Comparison of ENCODE assay signal across 19 mouse cellular contexts in genomic region chr15:85771306-85772121, GRCm38 (mm10). TPM values are rescaled to one million over a fixed set of nuclear protein-coding genes. Genes with fewer than 3 reads are reported as not detected.
DNase-seq lines count a peak whose midpoint lies in the region; ATAC-seq and TF ChIP-seq lines count a peak whose summit lies in the region.
"Had no signal": no experiment of that assay in that cellular context is flagged by ENCODE, and none has a peak within 500 bp of the region (broad histone marks: within the 10 kb centered on the region; RNA-seq: fewer than 3 reads in every experiment).

No protein-coding gene starts in this region.

- no peak overlapping the region for H3K9ac ChIP-seq in intestine, embryonic 15.5 days
- H3K9ac ChIP-seq: lung, embryonic 14.5 days; neural tube, embryonic 13.5 days had no signal

- no peaks in the 10 kb centered on the region for H3K4me1 ChIP-seq in intestine, embryonic 15.5 days (replicated peaks)
- peaks cover 61% of the 10 kb centered on the region for H3K4me1 ChIP-seq in small intestine, adult 2 months (ENCODE audit: control insufficient read depth, insufficient read depth, insufficient read length, low read length)
- H3K4me1 ChIP-seq: neural tube, embryonic 13.5 days had no signal

- no peak overlapping the region for H3K4me3 ChIP-seq in intestine, embryonic 15.5 days (replicated peaks)
- H3K4me3 ChIP-seq in small intestine, adult 2 months (ENCODE audit: low read depth, low read length): no peak overlapping the region
- H3K4me3 ChIP-seq: gastrocnemius, adult 2 months; neural tube, embryonic 13.5 days had no signal

- H3K36me3 ChIP-seq in intestine, embryonic 15.5 days: no peaks in the 10 kb centered on the region
- H3K36me3 ChIP-seq in small intestine, adult 2 months (ENCODE audit: control insufficient read depth, insufficient read depth, low read length): no peaks in the 10 kb centered on the region
- H3K36me3 ChIP-seq: neural tube, embryonic 13.5 days had no signal

- DNase-seq in adrenal gland, postnatal 10 days: peak; percentile 53
- DNase-seq in adrenal gland, adult 18-20 months (ENCODE audit: low spot score in 2 of 2): no peak
- DNase-seq in kidney, postnatal 10 days: peak; percentile 36
- no peak for DNase-seq in embryo, embryonic 9.5 days (ENCODE audit: extremely low spot score)
- no peak for DNase-seq in left cerebral cortex, adult 9 months (ENCODE audit: low spot score in 2 of 2)
- DNase-seq in cerebellum, postnatal 36 days: no peak
- DNase-seq: adrenal gland, adult 8-10 months; gastrocnemius, adult 2 months; heart, postnatal 10 days; lung, embryonic 14.5 days; retina, postnatal 1 day; spleen, adult 18-20 months had no signal

- ATAC-seq in intestine, embryonic 15.5 days: peak; percentile 66
- ATAC-seq: forebrain, embryonic 14.5 days; hindbrain, embryonic 16.5 days; Patski had no signal

- WGBS in intestine, embryonic 15.5 days: 72% methylated on average over 17 of the region's 17 CpGs
- WGBS in small intestine, adult 2 months: 32% methylated on average over 17 of the region's 17 CpGs

- TF ChIP-seq POLR2A in small intestine, adult 2 months (IDR thresholded peaks at IDR 0.05; ENCODE audit: low read depth, low read length): no peak

- H3K27ac ChIP-seq in intestine, embryonic 15.5 days: peak overlapping the region; percentile 67
- H3K27ac ChIP-seq in small intestine, adult 2 months (ENCODE audit: insufficient read depth, low read depth, low read length): peak overlapping the region; percentile 84
- H3K27ac ChIP-seq: gastrocnemius, adult 2 months; neural tube, embryonic 13.5 days had no signal

- no peaks in the 10 kb centered on the region for H3K9me3 ChIP-seq in intestine, embryonic 15.5 days
- H3K9me3 ChIP-seq: neural tube, embryonic 13.5 days had no signal

- no peak for TF ChIP-seq CTCF in small intestine, adult 2 months (IDR thresholded peaks at IDR 0.05; ENCODE audit: extremely low read depth, insufficient read length, insufficient replicate concordance, low read depth, low read length)

- H3K4me2 ChIP-seq in intestine, embryonic 15.5 days (replicated peaks): peak overlapping the region; percentile 36; the same call in 1 of the 2 replicates
- H3K4me2 ChIP-seq: lung, embryonic 14.5 days; neural tube, embryonic 13.5 days had no signal

- H3K27me3 ChIP-seq in intestine, embryonic 15.5 days (replicated peaks): no peaks in the 10 kb centered on the region
- no peaks in the 10 kb centered on the region for H3K27me3 ChIP-seq in small intestine, adult 2 months (ENCODE audit: control insufficient read depth, insufficient read depth, low read length)
- H3K27me3 ChIP-seq: neural tube, embryonic 13.5 days; Patski had no signal

RNA-seq across cellular contexts. Expression of gene Ppara, which starts 36.7 kb away (rescaled TPM):
- 100 to 1,000 TPM in 1 of 2 experiments, 10 to 100 TPM in 1; 95.3 to 120 TPM for total RNA-seq in adrenal gland, postnatal 10 days (2021)
- total RNA-seq in adrenal gland, adult 18-20 months (2021): 100 to 1,000 TPM in 1 of 2 experiments, 10 to 100 TPM in 1; 30.9 to 107 TPM
- polyA plus RNA-seq in intestine, embryonic 15.5 days (2015; fragmentation: Nextera tagmentation; extraction: Ambion mirVana): 18.2 and 19.5 TPM in 2 replicates
- polyA plus RNA-seq in small intestine, adult 2 months (2012; rRNA removed): 3.7 and 7.2 TPM in 2 replicates
- total RNA-seq: megakaryocyte progenitor cell, adult 5-6 weeks had no signal

RNA-seq across cellular contexts. Expression of gene Cdpf1, which starts 40.0 kb away (rescaled TPM):
- total RNA-seq in adrenal gland, postnatal 10 days (2021): 10 to 100 TPM; 20.7 to 25.4 TPM
- total RNA-seq in adrenal gland, adult 18-20 months (2021): 10 to 100 TPM; 18.8 to 26.6 TPM
- polyA plus RNA-seq in intestine, embryonic 15.5 days (2015; fragmentation: Nextera tagmentation; extraction: Ambion mirVana): 48.8 and 59.4 TPM in 2 replicates
- polyA plus RNA-seq in small intestine, adult 2 months (2012; rRNA removed): 21.4 and 27.4 TPM in 2 replicates

RNA-seq across cellular contexts. Expression of gene Pkdrej, which starts 50.0 kb away (rescaled TPM):
- total RNA-seq in adrenal gland, postnatal 10 days (2021): under 1 TPM; 0.15 to 0.45 TPM
- total RNA-seq in adrenal gland, adult 18-20 months (2021): under 1 TPM; 0.16 to 0.23 TPM
- polyA plus RNA-seq in intestine, embryonic 15.5 days (2015; fragmentation: Nextera tagmentation; extraction: Ambion mirVana): 0.20 and 0.24 TPM in 2 replicates
- 0.05 and 0.09 TPM in 2 replicates for polyA plus RNA-seq in small intestine, adult 2 months (2012; rRNA removed)

Comparison
In these comparisons a context has a peak if more than half of its experiments do, and no peak if none do; other contexts are left out.
1. DNase-seq: peak in adrenal gland, postnatal 10 days (single experiment) and kidney, postnatal 10 days (single experiment); none in adrenal gland, adult 18-20 months (0 of 2), embryo, embryonic 9.5 days (single experiment), left cerebral cortex, adult 9 months (0 of 2) and cerebellum, postnatal 36 days (0 of 2).